Mouse (Mus musculus) MEL (cell line): Measurements from ENCODE around the gene Thsd4.

Experiments used
- CHD2 ChIP-seq: IDR thresholded peaks from 2 replicates; pipeline ENCODE4 v1.6.1; 2011; ENCODE audit warnings: low read length, improper control_type of control experiment
- CTCF ChIP-seq, 3 experiments: IDR thresholded peaks in 2 of 3; conservative IDR thresholded peaks in 1 of 3; 2 replicates each; pipeline ENCODE4 v1.5.1; 2011 to 2012; ENCODE audit warnings: low read length in 3 of 3, low read depth in 2 of 3, mild to moderate bottlenecking in 2 of 3, improper control_type of control experiment in 1 of 3, inconsistent platforms in 1 of 3, mixed read lengths in 1 of 3, moderate library complexity in 1 of 3; ENCODE audit not compliant: control insufficient read depth in 1 of 3, insufficient read depth in 1 of 3, poor library complexity in 1 of 3, severe bottlenecking in 1 of 3
- E2F4 ChIP-seq: IDR thresholded peaks from 2 replicates; pipeline ENCODE4 v1.6.1; 2011; ENCODE audit warnings: low read depth, low read length, improper control_type of control experiment, borderline replicate concordance
- EP300 ChIP-seq, 2 experiments: IDR thresholded peaks; 2 replicates each; pipeline ENCODE4 v1.6.1; 2011; ENCODE audit warnings: improper control_type of control experiment in 2 of 2, low read length in 2 of 2, low read depth in 1 of 2, mild to moderate bottlenecking in 1 of 2
- ETS1 ChIP-seq: IDR thresholded peaks from 2 replicates; pipeline ENCODE4 v1.6.1; 2012; ENCODE audit warnings: low read depth, mild to moderate bottlenecking, inconsistent platforms, low read length, improper control_type of control experiment, moderate library complexity
- KAT2A ChIP-seq: conservative IDR thresholded peaks from 2 replicates; pipeline ENCODE4 v1.6.1; 2012; ENCODE audit warnings: low read depth, low read length, improper control_type of control experiment, inconsistent platforms
- MAX ChIP-seq: IDR thresholded peaks from 2 replicates; pipeline ENCODE4 v1.6.1; 2011; ENCODE audit warnings: low read length, improper control_type of control experiment
- POLR2AphosphoS5 ChIP-seq: IDR thresholded peaks from 2 replicates; pipeline ENCODE4 v1.6.1; 2012; ENCODE audit warnings: low read depth, borderline replicate concordance, mild to moderate bottlenecking, inconsistent platforms, low read length, moderate library complexity, mixed read lengths
- TAL1 ChIP-seq: IDR thresholded peaks from 2 replicates; pipeline ENCODE4 v1.6.1; 2012; ENCODE audit warnings: mild to moderate bottlenecking, inconsistent platforms, low read length, moderate library complexity, mixed read lengths
- TCF12 ChIP-seq: IDR thresholded peaks from 2 replicates; pipeline ENCODE4 v1.6.1; 2014; ENCODE audit warnings: low read depth, mild to moderate bottlenecking, inconsistent platforms, low read length, improper control_type of control experiment, moderate library complexity
- ZMIZ1 ChIP-seq: IDR thresholded peaks from 2 replicates; pipeline ENCODE4 v1.6.1; 2012; ENCODE audit warnings: low read depth, mild to moderate bottlenecking, inconsistent platforms, low read length, improper control_type of control experiment, moderate library complexity

DNA sequence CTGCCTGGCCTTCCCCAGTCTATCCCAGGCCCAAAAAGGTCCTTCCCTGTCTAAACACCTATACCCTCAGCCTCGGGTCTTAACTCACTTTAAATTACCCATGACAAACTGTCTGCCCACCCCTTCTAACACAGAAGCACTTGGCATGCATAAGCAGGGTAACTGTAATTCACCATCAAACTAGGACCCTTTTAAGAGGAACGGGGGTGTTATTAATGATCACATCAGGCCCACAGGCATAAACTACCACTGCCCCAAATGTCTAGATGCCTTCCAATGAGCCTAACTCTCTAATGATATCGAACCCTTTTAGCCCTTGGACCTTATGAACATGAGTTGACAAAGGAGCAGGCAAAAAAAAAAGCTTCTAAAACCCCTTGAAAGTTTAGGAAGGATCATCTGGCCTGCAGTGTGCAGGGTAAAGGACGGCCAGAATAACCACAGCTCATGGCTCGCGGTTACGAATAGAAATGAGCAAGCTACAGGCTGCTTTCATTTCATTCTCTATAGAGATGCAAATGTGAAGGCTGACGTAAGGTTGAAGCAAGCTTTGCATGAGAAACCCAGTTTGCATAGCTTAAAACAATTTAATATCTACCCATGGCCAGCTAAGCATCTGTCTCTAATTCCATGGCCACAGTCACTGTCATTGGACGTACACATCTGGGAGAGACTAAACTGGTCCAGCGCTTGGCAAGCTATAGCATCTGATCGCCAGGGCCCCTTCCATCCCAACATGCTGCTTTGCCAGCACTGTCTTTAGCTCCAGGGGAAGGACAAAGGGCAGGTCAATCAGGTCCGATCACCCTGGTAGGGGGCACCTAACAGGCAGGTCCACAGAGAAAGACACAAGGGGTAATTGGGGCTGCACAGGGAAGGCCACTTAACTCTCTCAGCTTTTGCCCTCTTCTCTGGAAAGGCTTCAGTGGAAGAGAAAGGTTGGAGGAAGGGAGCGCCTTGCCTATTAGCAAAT is 61.5 kb downstream of the Thsd4 start:
- TF ChIP-seq ETS1 (no peak), POLR2AphosphoS5 (no peak), TCF12 (no peak), CHD2 (no peak), E2F4 (no peak), TAL1 (no peak), EP300 (IDR thresholded peaks at IDR 0.05; ENCODE audit: low read depth in 1 of 2, low read length in 2 of 2) (no peak), KAT2A (no peak), CTCF (IDR thresholded peaks at IDR 0.05 in 2 of 3, conservative IDR thresholded peaks at IDR 0.05 in 1 of 3; ENCODE audit: control insufficient read depth in 1 of 3, insufficient read depth in 1 of 3, low read depth in 2 of 3, low read length in 3 of 3, poor library complexity in 1 of 3, severe bottlenecking in 1 of 3) (no peak), ZMIZ1 (no peak), MAX (no peak)
